Mouse (Mus musculus) liver, postnatal 0 days (tissue): ENCODE measurements around the gene Pcna. TPM values are rescaled to one million over a fixed set of nuclear protein-coding genes. Genes with fewer than 3 reads are reported as not detected.
A peak's percentile ranks its signal among the peaks of the same experiment; 100 is the strongest.

Experiments used
- ATAC-seq: fragments of 200-750 bp; cut with Nextera tagmentation; 2 replicates; pipeline ENCODE4 v1.8.0; 2017; ENCODE audit warnings: mild to moderate bottlenecking, moderate library complexity
- DNase-seq: peaks from one replicate; pipeline ENCODE4 v3.0.0-alpha.2; 2016
- H3K27ac ChIP-seq: fragments of 300-500 bp; sonication (generic); 2 replicates; pipeline ENCODE4 v1.5.1; 2014; ENCODE audit warnings: antibody characterized with exemption, moderate library complexity, mild to moderate bottlenecking, low read depth
- H3K27me3 ChIP-seq: fragments of 300-500 bp; sonication (generic); 2 replicates; pipeline ENCODE4 v1.6.1; 2014; ENCODE audit warnings: low read length, control low read depth, mixed read lengths; ENCODE audit not compliant: insufficient read depth
- H3K36me3 ChIP-seq: fragments of 300-500 bp; sonication (generic); replicated peaks from 2 replicates; pipeline ENCODE4 v1.6.1; 2014; ENCODE audit warnings: mild to moderate bottlenecking, control low read depth, low read length, moderate library complexity, mixed read lengths; ENCODE audit not compliant: insufficient read depth
- H3K4me1 ChIP-seq: fragments of 300-500 bp; sonication (generic); 2 replicates; pipeline ENCODE4 v1.6.1; 2014; ENCODE audit warnings: antibody characterized with exemption, mild to moderate bottlenecking, control low read depth; ENCODE audit not compliant: insufficient read depth
- H3K4me2 ChIP-seq: fragments of 300-500 bp; sonication (generic); 2 replicates; pipeline ENCODE4 v1.6.1; 2014; ENCODE audit warnings: low read depth, mild to moderate bottlenecking, low read length, moderate library complexity, mixed read lengths
- H3K4me3 ChIP-seq: fragments of 300-500 bp; sonication (generic); 2 replicates; pipeline ENCODE4 v1.5.1; 2014; ENCODE audit warnings: low read depth, low read length
- H3K9ac ChIP-seq: fragments of 300-500 bp; sonication (generic); replicated peaks from 2 replicates; pipeline ENCODE4 v1.6.1; 2014; ENCODE audit warnings: mild to moderate bottlenecking, moderate library complexity
- H3K9me3 ChIP-seq: fragments of 300-500 bp; sonication (generic); 2 replicates; pipeline ENCODE4 v1.6.1; 2016; ENCODE audit warnings: mild to moderate bottlenecking, control low read depth, low read length, mixed read lengths
- CTCF ChIP-seq: sonication (generic); IDR thresholded peaks from 2 replicates; pipeline ENCODE4 v1.5.1; 2016; ENCODE audit warnings: antibody characterized with exemption, low read depth
- EP300 ChIP-seq: IDR thresholded peaks from 2 replicates; pipeline ENCODE4 v1.6.1; 2016; ENCODE audit warnings: antibody characterized with exemption, low read depth, mild to moderate bottlenecking
- WGBS: fragments of 180-500 bp; shearing (Covaris S2); extraction: QIAGEN DNeasy Blood & Tissue Kit; methylation state at CpG from one replicate; pipeline ENCODE4 v1.1.7; 2014; ENCODE audit not compliant: insufficient replicate concordance; 5-methylcytosine and 5-hydroxymethylcytosine counted together
- polyA plus RNA-seq: library from polyadenylated mRNA; unstranded; fragments of >200 nt; fragmentation: Nextera tagmentation; extraction: Ambion mirVana; gene quantifications from 2 replicates; pipeline ENCODE4 v1.2.1, GENCODE M21; 2015

Pcna gene
- polyA plus RNA-seq, 1 experiment from 2014 or later = 158 TPM

DNA sequence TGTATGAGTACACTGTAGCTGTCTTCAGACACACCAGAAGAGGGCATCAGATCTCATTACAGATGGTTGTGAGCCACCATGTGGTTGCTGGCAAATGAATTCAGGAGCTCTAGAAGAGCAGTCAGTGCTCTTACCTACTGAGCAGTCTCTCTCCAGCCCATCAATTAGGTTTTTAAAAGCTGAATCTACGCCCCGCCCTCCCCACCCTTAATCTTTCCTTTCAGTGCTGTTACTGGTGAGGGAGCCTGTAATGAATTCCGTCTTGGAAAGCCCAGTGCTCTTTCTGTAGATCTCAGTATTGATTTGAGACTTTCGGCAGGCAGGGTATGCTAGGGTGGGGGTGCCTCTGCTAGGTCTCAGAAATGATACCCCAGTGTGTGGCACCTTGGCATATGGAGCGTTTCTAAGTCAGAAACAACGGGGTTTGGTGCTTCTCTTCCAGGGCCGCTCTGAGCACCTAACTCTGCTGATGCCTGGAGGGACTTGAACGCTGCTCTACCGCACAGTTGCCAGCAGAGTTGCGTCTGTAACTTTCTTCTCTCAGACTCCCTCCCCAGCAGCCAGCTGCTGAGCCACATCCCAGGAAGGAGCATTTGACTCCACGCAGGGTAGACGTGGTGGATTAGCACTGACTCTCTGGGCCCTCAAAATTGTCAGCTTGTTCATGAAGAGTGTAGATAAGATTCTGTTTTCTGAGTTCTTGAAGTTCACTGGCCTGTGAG, 29.5 kb upstream of the Pcna start:
- ATAC-seq (0 out of 2 replicates have a peak, but pooled peaks have one; percentile 15), DNase-seq (no peak)
- H3K4me1 ChIP-seq = peaks cover 48% of the 10 kb centered on the region
- peak overlapping the region; percentile 38; the same call in 1 of the 2 replicates for H3K4me2 ChIP-seq
- TF ChIP-seq EP300 (no peak), CTCF (no peak)
- no peak overlapping the region for H3K4me3 ChIP-seq
- no peaks in the 10 kb centered on the region for H3K9me3 ChIP-seq
- H3K9ac ChIP-seq = 0 out of 2 replicates have a peak overlapping the region, but pooled peaks have one; percentile 13
- H3K36me3 ChIP-seq = no peaks in the 10 kb centered on the region
- WGBS = 46% methylated on average over 12 of the region's 12 CpGs
- H3K27ac ChIP-seq = peak overlapping the region; percentile 76
- H3K27me3 ChIP-seq = no peaks in the 10 kb centered on the region

GRCm38 (mm10) chr2:132281560-132282452, 28.7 kb upstream of the Pcna start:
- peak overlapping the region; percentile 76 for H3K27ac ChIP-seq

DNA sequence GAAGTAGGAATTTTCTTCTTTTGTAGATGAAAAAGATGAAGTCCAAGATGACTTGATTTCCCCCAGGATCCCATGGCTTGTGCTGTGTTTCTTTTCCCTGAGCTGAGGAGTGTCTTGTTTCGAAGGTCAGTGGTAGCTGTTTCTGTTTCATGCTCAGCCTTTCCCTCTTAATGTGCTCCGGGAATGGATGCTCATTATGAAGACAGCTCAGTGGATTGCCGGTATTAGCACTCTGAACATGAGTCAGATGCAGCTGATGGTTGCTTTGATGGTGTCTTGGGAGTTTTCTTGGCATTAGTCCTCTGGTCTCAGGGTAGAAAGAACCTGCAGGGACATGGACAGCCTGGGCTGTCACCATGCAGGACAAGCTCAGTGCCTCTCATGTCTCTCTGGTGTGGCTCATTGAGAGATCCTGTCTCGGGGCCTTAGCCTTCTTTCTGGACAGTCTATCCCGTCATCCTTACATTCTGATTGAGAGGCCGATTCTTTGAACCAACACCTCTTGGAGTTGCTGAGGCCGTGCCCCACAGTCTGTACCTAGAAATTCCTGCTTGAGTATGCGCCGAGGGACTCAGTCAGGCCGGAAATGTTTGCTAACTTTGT, 27.5 kb upstream of the Pcna start:
- TF ChIP-seq CTCF (no peak), EP300 (no peak)
- ATAC-seq = no peak
- H3K9me3 ChIP-seq = no peaks in the 10 kb centered on the region
- no peak overlapping the region for H3K9ac ChIP-seq
- WGBS = 89% methylated on average over 10 of the region's 10 CpGs
- H3K36me3 ChIP-seq = no peaks in the 10 kb centered on the region
- H3K27ac ChIP-seq = no peak overlapping the region
- H3K4me3 ChIP-seq = no peak overlapping the region
- peaks cover 48% of the 10 kb centered on the region for H3K4me1 ChIP-seq
- H3K27me3 ChIP-seq = no peaks in the 10 kb centered on the region
- no peak overlapping the region for H3K4me2 ChIP-seq
- DNase-seq = no peak

More at GRCm38 (mm10) chr2:132281560-132282452, 28.7 kb upstream of the Pcna start:
- Histone ChIP-seq H3K4me2 (no peak overlapping the region), H3K9me3 (no peaks in the 10 kb centered on the region), H3K36me3 (no peaks in the 10 kb centered on the region), H3K27me3 (no peaks in the 10 kb centered on the region), H3K9ac (no peak overlapping the region), H3K4me3 (no peak overlapping the region), H3K4me1 (peaks cover 48% of the 10 kb centered on the region)
- ATAC-seq (peak; percentile 37; the same call in 1 of the 2 replicates), DNase-seq (no peak)
- TF ChIP-seq EP300 = no peak
- TF ChIP-seq CTCF = no peak
- 44% methylated on average over 10 of the region's 10 CpGs for WGBS

DNA sequence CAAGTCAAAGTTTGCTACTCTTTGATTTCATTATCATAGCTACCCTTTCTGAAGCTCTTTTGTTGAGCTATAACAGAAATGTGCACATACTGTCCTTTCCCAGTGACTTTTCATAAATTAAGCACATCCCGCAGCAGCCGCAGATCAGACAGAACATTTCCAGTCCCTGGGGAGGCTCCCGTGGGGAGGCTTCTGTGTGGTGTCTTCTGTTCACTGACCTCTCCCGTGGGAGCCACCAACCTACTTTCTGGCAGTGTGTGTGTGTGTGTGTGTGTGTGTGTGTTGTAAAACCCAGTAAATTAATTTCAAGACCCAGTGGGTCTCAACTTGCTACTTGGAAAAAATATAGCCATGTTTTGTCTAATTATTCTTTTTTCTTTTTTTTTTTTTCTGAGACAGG, 26.9 kb upstream of the Pcna start:
- H3K4me2 ChIP-seq = no peak overlapping the region
- no peaks in the 10 kb centered on the region for H3K9me3 ChIP-seq
- peak overlapping the region; percentile 18; the same call in 1 of the 2 replicates for H3K27ac ChIP-seq
- H3K27me3 ChIP-seq = no peaks in the 10 kb centered on the region
- ATAC-seq (no peak), DNase-seq (no peak)
- H3K4me1 ChIP-seq = peaks cover 42% of the 10 kb centered on the region
- no peak overlapping the region for H3K9ac ChIP-seq
- TF ChIP-seq CTCF = no peak
- no peak for TF ChIP-seq EP300
- 72% methylated on average over 4 of the region's 4 CpGs for WGBS
- H3K36me3 ChIP-seq = no peaks in the 10 kb centered on the region
- no peak overlapping the region for H3K4me3 ChIP-seq

DNA sequence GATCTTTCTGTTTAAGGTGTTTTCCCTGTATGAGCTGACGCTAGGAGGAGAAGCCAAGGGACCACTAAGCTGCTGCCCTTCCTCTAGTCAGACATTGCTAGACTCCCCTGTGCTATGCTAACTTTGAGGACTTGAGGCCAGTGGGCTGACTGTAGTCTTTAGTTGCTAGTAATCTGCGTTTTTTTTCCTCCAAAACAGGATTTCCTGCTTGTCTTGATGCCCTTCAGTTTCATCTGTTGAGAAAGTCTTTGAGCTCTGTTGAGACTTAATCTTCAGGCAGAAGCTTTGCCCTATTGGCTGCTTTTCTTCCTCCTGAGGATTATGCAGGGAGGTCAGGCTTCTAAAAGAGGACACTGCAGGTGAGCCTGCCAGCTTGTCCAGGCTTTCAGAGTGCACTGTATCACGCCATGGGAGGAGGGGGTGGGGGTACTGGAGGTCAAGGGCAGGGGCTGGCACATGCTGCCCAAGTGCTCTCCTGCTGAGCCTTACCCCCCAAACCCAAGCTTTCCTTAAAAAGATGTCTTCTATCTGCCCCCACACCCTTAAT, 26.3 kb upstream of the Pcna start:
- DNase-seq (no peak), ATAC-seq (no peak)
- Histone ChIP-seq H3K4me1 (peaks cover 38% of the 10 kb centered on the region), H3K9ac (no peak overlapping the region), H3K36me3 (no peaks in the 10 kb centered on the region), H3K27me3 (no peaks in the 10 kb centered on the region), H3K4me2 (no peak overlapping the region), H3K4me3 (no peak overlapping the region), H3K27ac (peak overlapping the region; percentile 18; the same call in 1 of the 2 replicates), H3K9me3 (no peaks in the 10 kb centered on the region)
- WGBS = 46% methylated on average over 3 of the region's 3 CpGs
- no peak for TF ChIP-seq CTCF
- TF ChIP-seq EP300 = no peak
